Mouse (Mus musculus): ENCODE data around the gene Slc38a7.
"Not testable (repeated sequence)": the region's sequence is repeated elsewhere in the genome, so short reads cannot be mapped to it uniquely, and the experiment has no call there.

Slc38a7 gene

GRCm38 (mm10) chr8:95850326-95850725 is 3.0 kb downstream of the Slc38a7 start:
- DNase-seq (ENCODE audit: low read depth, low spot score), result no peak

GRCm38 (mm10) chr8:95848734-95849464 is 4.4 kb downstream of the Slc38a7 start:
- no peak for DNase-seq (ENCODE audit: low read depth, low spot score)

DNA sequence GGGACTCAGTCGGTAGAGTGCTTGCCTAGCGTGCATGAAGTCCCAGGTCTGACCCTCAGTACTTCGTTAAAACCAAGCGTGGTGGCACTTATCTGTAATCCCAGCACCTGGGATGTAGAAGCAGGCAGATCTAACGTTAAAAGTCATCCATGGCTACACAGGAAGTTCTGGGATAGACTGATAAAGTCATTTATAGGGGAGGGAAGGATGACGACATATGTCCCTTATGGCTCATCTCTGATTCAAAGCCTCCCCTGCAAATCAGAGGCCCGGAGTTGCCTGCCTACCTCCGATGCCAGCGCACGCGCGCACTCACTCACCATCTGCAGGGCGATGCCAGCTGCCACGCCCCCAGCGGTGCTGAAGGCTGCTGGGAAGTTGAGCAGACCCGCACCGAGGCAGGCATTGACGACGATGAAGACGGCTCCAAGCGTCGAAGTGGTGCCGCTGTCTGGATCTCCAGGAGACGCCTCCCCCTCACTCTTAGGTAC is 5.2 kb downstream of the Slc38a7 start:
- DNase-seq (ENCODE audit: low read depth, low spot score), result peak; percentile 55

DNA sequence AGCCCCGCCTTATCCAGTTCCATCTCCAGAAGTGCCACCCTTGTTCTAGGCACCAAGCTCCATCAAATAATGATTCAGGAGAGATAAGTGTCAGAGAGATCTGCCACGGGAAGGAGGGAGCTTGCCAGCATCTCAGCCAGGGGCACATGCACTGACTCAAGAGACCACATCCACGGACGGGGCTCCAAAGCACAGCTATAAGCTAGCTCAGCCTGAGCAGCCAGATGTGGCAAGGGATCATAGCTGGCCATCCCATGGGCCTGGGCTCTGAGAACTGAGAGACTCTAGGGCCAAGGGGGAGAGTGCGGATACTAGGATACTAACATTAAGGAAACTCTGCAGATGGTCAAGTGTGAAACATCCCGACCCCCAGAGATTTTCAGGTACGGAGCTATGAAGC is 8.3 kb downstream of the Slc38a7 start:
- no peak for DNase-seq (ENCODE audit: low read depth, low spot score)

GRCm38 (mm10) chr8:95843968-95844367 is 9.4 kb downstream of the Slc38a7 start:
- no peak for DNase-seq (ENCODE audit: low read depth, low spot score)

DNA sequence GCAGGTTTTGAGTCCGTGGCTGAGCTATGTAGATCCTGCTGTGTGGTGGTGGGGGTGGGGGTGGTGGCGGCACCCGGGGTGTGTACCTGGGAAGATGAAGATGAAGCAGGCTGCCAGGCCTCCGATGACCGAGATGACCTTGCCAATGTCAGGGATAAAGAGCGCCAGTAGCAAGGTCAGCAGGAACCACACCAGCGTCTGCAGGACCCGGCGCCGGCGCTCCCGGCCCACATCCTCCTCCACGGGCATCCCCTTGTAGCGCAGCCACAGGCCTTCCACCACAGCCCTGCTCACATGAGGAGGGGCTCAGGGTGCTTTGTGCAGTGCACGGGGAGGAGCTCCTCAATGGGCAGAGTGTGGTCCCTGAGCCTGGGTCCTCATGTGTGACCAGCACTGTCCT is 11.9 kb downstream of the Slc38a7 start:
- DNase-seq (ENCODE audit: low read depth, low spot score), result no peak

DNA sequence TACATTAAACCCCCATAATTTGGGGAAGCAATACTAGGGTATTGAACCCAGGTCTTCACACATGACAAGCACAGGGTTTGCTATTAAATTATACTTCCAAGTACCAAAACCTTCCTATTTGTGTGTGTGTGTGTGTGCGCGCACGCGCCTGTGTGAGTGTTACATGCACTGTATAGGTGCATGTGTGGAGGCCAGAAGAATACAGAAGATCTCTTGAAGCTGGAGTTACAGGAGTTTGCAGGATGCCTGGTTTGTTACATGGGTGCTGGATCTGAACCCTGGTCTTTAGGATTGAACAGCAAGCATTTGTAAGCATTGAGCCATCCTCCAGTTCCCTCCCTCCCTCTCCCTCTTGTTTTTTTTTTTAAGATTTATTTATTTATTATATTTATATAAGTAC is 14.1 kb downstream of the Slc38a7 start:
- no peak for DNase-seq (ENCODE audit: low read depth, low spot score)

- no peak for DNase-seq (ENCODE audit: low read depth, low spot score)
Observed at GRCm38 (mm10) chr8:95837266-95837665, 16.1 kb downstream of the Slc38a7 start.

- no peak for DNase-seq (ENCODE audit: low read depth, low spot score)
Observed at GRCm38 (mm10) chr8:95835891-95836290, 17.4 kb downstream of the Slc38a7 start.

DNA sequence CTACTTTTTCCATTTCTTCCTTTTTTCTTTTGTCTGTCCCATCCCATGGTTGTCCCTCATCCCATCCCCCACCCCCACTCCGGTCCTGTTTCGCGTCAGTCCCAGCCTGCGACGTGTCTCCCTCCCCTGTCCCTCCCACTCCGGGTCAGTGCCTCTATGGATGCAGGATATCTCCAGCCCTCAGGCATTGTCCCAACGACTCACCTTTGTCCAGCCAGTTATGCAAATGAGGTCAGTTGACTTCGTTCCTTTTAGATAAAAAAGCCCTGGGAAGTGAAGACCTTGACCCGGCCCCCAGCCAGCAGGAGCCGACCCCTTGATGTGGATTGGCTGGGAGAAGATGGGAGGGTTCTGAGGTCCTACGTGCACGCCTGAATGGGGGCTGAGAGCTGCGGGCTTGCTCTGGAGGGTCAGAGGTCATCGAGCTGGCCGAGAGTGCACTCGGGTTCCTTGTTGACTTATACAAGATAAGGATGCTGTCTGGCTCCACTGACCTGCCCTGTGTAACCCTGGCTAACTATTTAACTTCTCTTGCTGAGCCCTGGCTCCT is 19.8 kb downstream of the Slc38a7 start:
- no peak for DNase-seq (ENCODE audit: low read depth, low spot score)

DNA sequence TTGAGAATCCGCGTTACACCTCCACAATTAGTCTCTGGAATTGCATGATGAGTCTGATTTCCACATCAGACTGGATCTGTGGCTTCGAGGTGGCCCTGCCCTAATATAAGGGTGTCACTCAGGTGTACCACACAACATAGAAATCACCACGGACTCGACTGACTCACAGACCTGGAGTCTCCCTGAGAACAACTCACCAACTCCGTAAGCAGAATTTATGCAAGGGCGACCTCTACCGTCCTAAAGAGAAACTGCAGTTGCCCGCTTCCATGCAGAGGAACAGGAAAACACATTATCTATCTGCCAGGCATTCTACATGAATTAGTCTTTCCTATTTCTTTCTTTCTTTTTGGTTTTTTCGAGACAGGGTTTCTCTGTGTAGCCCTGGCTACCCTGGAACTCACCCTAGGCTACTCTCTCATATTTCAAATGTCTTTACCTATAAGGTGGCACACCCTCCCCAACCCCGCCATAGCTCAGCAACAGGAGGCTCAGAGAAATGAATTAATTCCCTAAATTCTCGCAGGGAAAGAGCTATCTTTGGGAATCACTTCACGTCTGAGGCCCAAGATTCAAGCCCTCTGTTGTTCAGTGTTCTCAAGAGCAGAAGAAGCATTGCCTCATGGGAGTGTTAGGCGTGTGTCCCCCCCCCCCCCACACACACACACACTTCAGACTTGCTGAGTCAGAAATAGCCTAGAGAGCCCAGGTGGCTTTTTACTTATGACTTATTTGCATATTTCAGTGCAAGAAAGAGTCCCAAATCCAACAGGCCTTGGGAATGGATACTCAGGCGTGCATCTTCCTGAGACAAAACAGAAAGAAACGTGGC is 20.5 kb downstream of the Slc38a7 start:
- peak; percentile 91 for DNase-seq (ENCODE audit: low read depth, low spot score)

GRCm38 (mm10) chr8:95830144-95830543 is 23.2 kb downstream of the Slc38a7 start:
- no peak for DNase-seq (ENCODE audit: low read depth, low spot score)

- not testable (repeated sequence) for DNase-seq (ENCODE audit: low read depth, low spot score)
Observed at GRCm38 (mm10) chr8:95825162-95825561, 28.2 kb downstream of the Slc38a7 start, which contains the start of gene Sap18b. Gene Sap18b, plus strand, starts transcription at chr8:95825346.

GRCm38 (mm10) chr8:95822699-95823098 is 30.6 kb downstream of the Slc38a7 start:
- DNase-seq (ENCODE audit: low read depth, low spot score), result no peak

DNA sequence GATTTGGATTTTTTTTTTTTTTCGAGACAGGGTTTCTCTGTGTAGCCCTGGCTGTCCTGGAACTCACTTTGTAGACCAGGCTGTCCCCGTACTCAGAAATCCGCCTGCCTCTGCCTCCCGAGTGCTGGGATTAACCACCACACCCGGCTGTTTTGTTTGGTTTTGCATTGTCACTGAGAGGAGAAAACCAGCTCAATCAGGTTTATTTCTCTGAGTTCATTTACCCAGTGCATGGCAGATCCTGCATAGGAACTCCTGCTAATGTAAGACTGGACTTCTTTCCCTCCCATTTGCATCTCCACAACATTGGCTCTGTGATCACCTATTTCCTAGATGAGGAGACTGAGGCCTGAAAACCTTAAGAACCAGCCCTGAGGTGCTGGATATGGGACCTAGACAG is 31.2 kb downstream of the Slc38a7 start:
- DNase-seq (ENCODE audit: low read depth, low spot score), result no peak

DNA sequence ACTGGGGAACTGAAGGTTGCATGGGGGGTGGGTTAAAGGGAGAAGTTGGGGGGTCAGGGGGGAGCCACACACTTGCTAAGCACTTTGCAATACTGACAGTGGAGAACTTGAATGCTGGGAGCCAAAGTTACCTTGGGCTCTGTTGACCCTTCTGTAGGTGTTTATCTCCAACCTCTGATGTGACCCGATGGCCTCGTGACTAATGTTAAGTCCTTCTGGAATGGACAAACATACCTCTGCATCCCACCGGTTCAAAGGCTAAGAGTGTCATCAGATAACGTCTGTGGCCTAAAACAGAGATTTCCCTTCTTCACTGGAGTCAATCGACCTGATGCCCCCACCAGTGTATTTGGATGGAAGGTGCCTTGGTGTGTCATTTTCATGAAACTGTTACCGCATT is 32.1 kb downstream of the Slc38a7 start:
- DNase-seq (ENCODE audit: low read depth, low spot score), result no peak

GRCm38 (mm10) chr8:95818211-95818610 is 35.1 kb downstream of the Slc38a7 start:
- no peak for DNase-seq (ENCODE audit: low read depth, low spot score)

GRCm38 (mm10) chr8:95817597-95817996 is 35.7 kb downstream of the Slc38a7 start:
- no peak for DNase-seq (ENCODE audit: low read depth, low spot score)

DNA sequence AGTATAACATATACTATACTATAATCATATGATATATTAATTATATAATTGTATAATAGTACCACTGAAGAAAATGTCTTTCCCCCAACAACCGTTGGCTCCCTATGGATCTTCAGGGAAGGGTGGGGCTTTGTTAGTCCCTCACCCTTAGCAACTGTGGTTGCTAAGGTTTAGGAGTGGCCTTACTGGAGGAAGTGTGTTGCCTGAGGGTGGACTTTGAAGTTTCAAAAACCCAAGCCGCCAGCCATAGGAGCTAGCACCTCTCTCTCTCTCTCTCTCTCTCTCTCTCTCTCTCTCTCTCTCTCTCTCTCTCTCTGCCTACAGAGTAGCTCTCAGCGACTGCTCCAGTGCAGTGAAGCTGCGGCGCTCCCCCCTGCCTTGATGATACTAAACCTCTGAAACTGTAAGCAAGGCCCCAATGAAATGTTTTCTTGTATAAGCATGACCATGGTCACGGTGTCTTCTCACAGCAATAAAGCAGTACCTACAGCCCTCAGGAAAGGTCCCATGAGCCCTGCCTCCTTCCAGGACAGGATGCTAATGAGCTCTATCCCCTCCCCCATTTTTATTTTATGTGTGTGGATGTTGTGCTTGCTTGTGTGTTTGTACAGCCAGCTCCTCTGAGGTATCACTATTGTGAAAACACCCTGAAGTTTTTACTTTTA is 37.2 kb downstream of the Slc38a7 start:
- no peak for DNase-seq (ENCODE audit: low read depth, low spot score)

- no peak for DNase-seq (ENCODE audit: low read depth, low spot score)
Observed at GRCm38 (mm10) chr8:95810184-95810591, 43.2 kb downstream of the Slc38a7 start.

GRCm38 (mm10) chr8:95809116-95809515 is 44.2 kb downstream of the Slc38a7 start:
- DNase-seq (ENCODE audit: low read depth, low spot score), result no peak

- DNase-seq (ENCODE audit: low read depth, low spot score), result no peak
Observed at GRCm38 (mm10) chr8:95808631-95809030, 44.7 kb downstream of the Slc38a7 start.

Data from brain, adult 2 months (tissue).